Mouse (Mus musculus) ES-Bruce4 (cell line): Measurements from ENCODE around the gene C8a. TPM values are rescaled to one million over a fixed set of nuclear protein-coding genes. Genes with fewer than 3 reads are reported as not detected.
A peak's percentile ranks its signal among the peaks of the same experiment; 100 is the strongest.

Source experiments
- H3K27ac ChIP-seq: 2 replicates; pipeline ENCODE4 v1.5.1; 2012; ENCODE audit warnings: low read length, inconsistent platforms; ENCODE audit not compliant: insufficient read depth
- H3K27me3 ChIP-seq: 2 replicates; pipeline ENCODE4 v1.6.1; 2012; ENCODE audit warnings: mild to moderate bottlenecking, low read length, inconsistent platforms; ENCODE audit not compliant: control insufficient read depth, poor library complexity, insufficient read depth, severe bottlenecking
- H3K36me3 ChIP-seq: 2 replicates; pipeline ENCODE4 v1.6.1; 2012; ENCODE audit warnings: inconsistent platforms, mild to moderate bottlenecking, low read length, moderate library complexity; ENCODE audit not compliant: control insufficient read depth, poor library complexity, insufficient read depth, severe bottlenecking
- H3K4me1 ChIP-seq: one replicate; pipeline ENCODE4 v1.8.1; 2011; ENCODE audit warnings: low read length; ENCODE audit not compliant: control insufficient read depth, insufficient read depth
- H3K4me3 ChIP-seq: 2 replicates; pipeline ENCODE4 v1.5.1; 2011; ENCODE audit warnings: low read depth, mild to moderate bottlenecking, low read length
- H3K9ac ChIP-seq: 2 replicates; pipeline ENCODE4 v1.6.1; 2012; ENCODE audit warnings: low read depth, mild to moderate bottlenecking, inconsistent platforms; ENCODE audit not compliant: poor library complexity, severe bottlenecking
- H3K9me3 ChIP-seq: replicated peaks from 2 replicates; pipeline ENCODE4 v1.6.1; 2012; ENCODE audit warnings: mild to moderate bottlenecking, low read length, inconsistent platforms; ENCODE audit not compliant: control insufficient read depth, poor library complexity, insufficient read depth, severe bottlenecking
- CTCF ChIP-seq: IDR thresholded peaks from one replicate; pipeline ENCODE4 v1.8.1; 2011; ENCODE audit warnings: low read depth, low read length
- EP300 ChIP-seq: IDR thresholded peaks from 2 replicates; pipeline ENCODE4 v1.6.1; 2011; ENCODE audit warnings: low read depth, low read length; ENCODE audit not compliant: insufficient read depth
- POLR2A ChIP-seq: IDR thresholded peaks from one replicate; pipeline ENCODE4 v1.8.1; 2011; ENCODE audit warnings: low read length; ENCODE audit not compliant: insufficient read depth
- polyA plus RNA-seq: library from polyadenylated mRNA; stranded (reverse); fragments of >200 nt; gene quantifications from 2 replicates; pipeline ENCODE4 v1.2.4, GENCODE M21; 2011; ENCODE audit warnings: low read depth; ENCODE audit not compliant: missing spikeins, insufficient read depth, insufficient read length

C8a gene
- polyA plus RNA-seq, result not detected in 2 replicates

DNA sequence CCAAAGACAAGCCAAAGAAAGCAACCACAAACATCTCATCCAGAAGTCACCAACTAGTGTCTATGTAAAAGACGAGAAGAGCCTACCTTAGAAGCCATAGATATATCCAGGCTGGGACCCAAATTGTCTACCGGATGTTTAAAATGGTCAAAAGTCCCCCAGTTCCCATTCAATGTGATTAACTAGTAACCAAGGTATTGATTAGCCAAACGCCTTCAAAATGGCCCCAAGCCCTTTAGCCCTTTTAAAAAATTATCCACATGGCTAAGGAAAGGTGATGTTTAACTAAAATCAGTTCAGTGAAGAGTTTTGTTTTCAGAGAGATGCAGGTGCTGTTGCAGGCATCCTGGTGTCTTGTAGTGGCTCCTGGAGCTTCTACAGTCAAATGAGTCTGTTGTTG lies at the start of gene C8a:
C8a (minus strand) TSS at position 76 of the 400 bp plus-strand sequence.
- Histone ChIP-seq H3K9me3 (no peaks in the 10 kb centered on the region), H3K4me1 (no peaks in the 10 kb centered on the region), H3K27ac (no peak within 1 kb of the TSS), H3K27me3 (no peaks in the 10 kb centered on the region), H3K36me3 (no peaks in the 10 kb centered on the region), H3K4me3 (no peak within 1 kb of the TSS), H3K9ac (no peak within 1 kb of the TSS)
- TF ChIP-seq CTCF (no peak), EP300 (no peak), POLR2A (no peak)

GRCm38 (mm10) chr4:104925383-104925782 lies 49.2 kb upstream of the C8a start:
- H3K27me3 ChIP-seq, result no peaks in the 10 kb centered on the region
- H3K36me3 ChIP-seq, result no peaks in the 10 kb centered on the region
- H3K4me3 ChIP-seq, result no peak overlapping the region
- 0 out of 2 replicates have a peak, but pooled peaks cover 2% of the 10 kb centered on the region for H3K9me3 ChIP-seq
- H3K27ac ChIP-seq, result no peak overlapping the region
- no peak overlapping the region for H3K9ac ChIP-seq
- TF ChIP-seq CTCF (no peak), EP300 (no peak), POLR2A (no peak)
- no peaks in the 10 kb centered on the region for H3K4me1 ChIP-seq

DNA sequence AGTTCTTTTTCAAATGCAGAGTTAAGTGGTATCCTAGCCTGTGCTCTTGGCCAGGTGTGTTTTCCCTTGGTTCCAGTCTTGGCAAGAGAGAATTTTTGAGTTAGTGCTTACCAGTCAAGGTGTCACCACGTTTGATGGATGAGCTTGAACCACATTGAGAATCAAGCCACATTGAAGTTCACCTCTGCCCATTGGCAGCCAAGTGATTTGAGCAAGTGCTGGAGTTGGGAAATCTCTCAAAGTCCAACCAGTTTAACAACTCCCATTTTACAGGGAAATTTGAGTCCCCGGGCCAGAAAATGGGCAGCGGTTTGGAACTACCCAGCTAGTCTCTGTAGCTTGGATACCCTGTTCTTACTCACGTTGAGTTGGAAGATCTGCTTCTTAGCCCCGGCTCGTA lies 41.8 kb upstream of the C8a start:
- Histone ChIP-seq H3K9me3 (0 out of 2 replicates have a peak, but pooled peaks cover under 1% of the 10 kb centered on the region), H3K27ac (no peak overlapping the region), H3K4me3 (no peak overlapping the region), H3K27me3 (no peaks in the 10 kb centered on the region), H3K4me1 (no peaks in the 10 kb centered on the region), H3K9ac (no peak overlapping the region), H3K36me3 (no peaks in the 10 kb centered on the region)
- no peak for TF ChIP-seq EP300
- TF ChIP-seq POLR2A, result no peak
- TF ChIP-seq CTCF, result no peak

GRCm38 (mm10) chr4:104914711-104915247 lies 38.6 kb upstream of the C8a start:
- Histone ChIP-seq H3K27me3 (no peaks in the 10 kb centered on the region), H3K27ac (no peak overlapping the region), H3K4me1 (no peaks in the 10 kb centered on the region), H3K36me3 (no peaks in the 10 kb centered on the region), H3K9me3 (no peaks in the 10 kb centered on the region), H3K4me3 (no peak overlapping the region), H3K9ac (no peak overlapping the region)
- no peak for TF ChIP-seq POLR2A
- no peak for TF ChIP-seq CTCF
- TF ChIP-seq EP300, result no peak

GRCm38 (mm10) chr4:104913291-104914129 lies 37.3 kb upstream of the C8a start, which contains the start of gene Fyb2:
TSS of gene Fyb2 (plus strand) at chr4:104913456.
- TF ChIP-seq CTCF (no peak), POLR2A (no peak), EP300 (no peak)
- Histone ChIP-seq H3K4me3 (peak within 1 kb of the TSS; percentile 33), H3K4me1 (no peaks in the 10 kb centered on the region), H3K9ac (no peak within 1 kb of the TSS), H3K36me3 (no peaks in the 10 kb centered on the region), H3K27me3 (no peaks in the 10 kb centered on the region), H3K9me3 (no peaks in the 10 kb centered on the region), H3K27ac (no peak within 1 kb of the TSS)

GRCm38 (mm10) chr4:104911685-104912084 lies 35.5 kb upstream of the C8a start:
- Histone ChIP-seq H3K36me3 (no peaks in the 10 kb centered on the region), H3K27me3 (no peaks in the 10 kb centered on the region), H3K4me3 (no peak overlapping the region), H3K9me3 (no peaks in the 10 kb centered on the region), H3K27ac (no peak overlapping the region), H3K9ac (no peak overlapping the region), H3K4me1 (no peaks in the 10 kb centered on the region)
- no peak for TF ChIP-seq EP300
- peak; percentile 84 for TF ChIP-seq CTCF
